Mouse (Mus musculus): ENCODE results near the gene Adam6b.
"Not testable (repeated sequence)": the region's sequence is repeated elsewhere in the genome, so short reads cannot be mapped to it uniquely, and the experiment has no call there.

The Adam6b gene

GRCm38 (mm10) chr12:113489211-113489610 lies at the start of gene Adam6b:
TSS of gene Adam6b (plus strand) at chr12:113489511.
- not testable (repeated sequence) for DNase-seq (ENCODE audit: low read depth, low spot score)

- DNase-seq (ENCODE audit: low read depth, low spot score): no peak
Measured at GRCm38 (mm10) chr12:113446061-113446460, 43.2 kb upstream of the Adam6b start.

GRCm38 (mm10) chr12:113476164-113476563 lies 13.1 kb upstream of the Adam6b start:
- DNase-seq (ENCODE audit: low read depth, low spot score): no peak

GRCm38 (mm10) chr12:113482147-113482546 lies 7.2 kb upstream of the Adam6b start:
- peak; percentile 54 for DNase-seq (ENCODE audit: low read depth, low spot score)

- DNase-seq (ENCODE audit: low read depth, low spot score): peak; percentile 52
Measured at GRCm38 (mm10) chr12:113482661-113483389, 6.5 kb upstream of the Adam6b start.

GRCm38 (mm10) chr12:113483492-113484162 lies 5.7 kb upstream of the Adam6b start:
- DNase-seq (ENCODE audit: low read depth, low spot score): peak; percentile 74

- peak; percentile 73 for DNase-seq (ENCODE audit: low read depth, low spot score)
Measured at GRCm38 (mm10) chr12:113484971-113485485, 4.3 kb upstream of the Adam6b start.

- DNase-seq (ENCODE audit: low read depth, low spot score): peak; percentile 70
Measured at GRCm38 (mm10) chr12:113487693-113488092, 1.6 kb upstream of the Adam6b start.

GRCm38 (mm10) chr12:113525901-113526300 lies 36.6 kb downstream of the Adam6b start:
- no peak for DNase-seq (ENCODE audit: low read depth, low spot score)

Data from A20 (cell line).